Mouse (Mus musculus) forebrain, embryonic 12.5 days (tissue): ENCODE measurements at regions not wholly inside any gene's neighbourhood (a gene's known extent, or its start where the extent isn't known, plus 50 kb on each side); places are given as distances from the start of the nearest gene placed in this dataset.

ENCODE experiments used
- ATAC-seq: fragments of 200-750 bp; cut with Nextera tagmentation; 2 replicates; pipeline ENCODE4 v1.8.0; 2017; ENCODE audit warnings: moderate TSS enrichment; ENCODE audit not compliant: low FRiP score
- H3K27ac ChIP-seq: fragments of 300-500 bp; sonication (generic); 2 replicates; pipeline ENCODE4 v1.5.1; 2016; ENCODE audit warnings: mild to moderate bottlenecking
- H3K27me3 ChIP-seq: fragments of 300-500 bp; sonication (generic); 2 replicates; pipeline ENCODE4 v1.6.1; 2016; ENCODE audit warnings: mild to moderate bottlenecking
- H3K36me3 ChIP-seq: fragments of 300-500 bp; sonication (generic); replicated peaks from 2 replicates; pipeline ENCODE4 v1.6.1; 2016; ENCODE audit warnings: mild to moderate bottlenecking
- H3K4me1 ChIP-seq: fragments of 300-500 bp; sonication (generic); 2 replicates; pipeline ENCODE4 v1.6.1; 2016
- H3K4me2 ChIP-seq: fragments of 300-500 bp; sonication (generic); 2 replicates; pipeline ENCODE4 v1.6.1; 2016; ENCODE audit warnings: mild to moderate bottlenecking, moderate library complexity
- H3K4me3 ChIP-seq: fragments of 300-500 bp; sonication (generic); replicated peaks from 2 replicates; pipeline ENCODE4 v1.5.1; 2016; ENCODE audit warnings: mild to moderate bottlenecking
- H3K9ac ChIP-seq: fragments of 300-500 bp; sonication (generic); 2 replicates; pipeline ENCODE4 v1.6.1; 2016; ENCODE audit warnings: mild to moderate bottlenecking
- H3K9me3 ChIP-seq: fragments of 300-500 bp; sonication (generic); 2 replicates; pipeline ENCODE4 v1.6.1; 2016
- WGBS: fragments of 180-500 bp; shearing (Covaris S2); methylation state at CpG from one replicate; pipeline ENCODE4 v1.1.7; 2016; 5-methylcytosine and 5-hydroxymethylcytosine counted together

- no peaks in the 10 kb centered on the region for H3K4me1 ChIP-seq
- 93% methylated on average over 4 of the region's 4 CpGs for WGBS
- H3K4me2 ChIP-seq, result no peak overlapping the region
- no peak overlapping the region for H3K4me3 ChIP-seq
- H3K9ac ChIP-seq, result no peak overlapping the region
- H3K36me3 ChIP-seq, result no peaks in the 10 kb centered on the region
- no peaks in the 10 kb centered on the region for H3K9me3 ChIP-seq
- no peaks in the 10 kb centered on the region for H3K27me3 ChIP-seq
- ATAC-seq, result no peak
- no peak overlapping the region for H3K27ac ChIP-seq
Observed at GRCm38 (mm10) chr5:39150891-39151290, 274.3 kb upstream of the Clnk start.

DNA sequence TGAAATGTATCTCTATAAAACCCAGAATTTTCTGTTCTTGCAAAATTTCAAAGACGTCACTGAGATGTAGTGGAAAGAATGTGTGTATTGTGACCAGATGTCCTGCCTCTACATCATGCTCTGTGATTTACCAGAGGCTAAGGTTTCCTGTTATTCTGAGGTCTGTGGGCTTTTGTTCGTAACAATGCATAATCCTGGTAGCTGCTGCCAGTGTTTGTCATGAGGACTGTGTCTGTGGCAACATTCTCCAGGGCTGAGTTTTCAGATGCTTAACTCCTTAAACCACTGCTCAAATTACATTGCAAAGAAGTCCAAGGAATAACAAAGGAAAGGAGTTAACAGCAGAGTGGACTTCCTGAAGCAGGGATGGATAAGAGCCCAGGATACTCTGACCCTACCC, 269.0 kb upstream of the Clnk start:
- Histone ChIP-seq H3K27ac (no peak overlapping the region), H3K4me3 (no peak overlapping the region), H3K9me3 (no peaks in the 10 kb centered on the region), H3K36me3 (no peaks in the 10 kb centered on the region), H3K27me3 (no peaks in the 10 kb centered on the region), H3K4me2 (no peak overlapping the region), H3K4me1 (no peaks in the 10 kb centered on the region), H3K9ac (no peak overlapping the region)
- no peak for ATAC-seq
- 37% methylated on average over 2 of the region's 2 CpGs for WGBS

DNA sequence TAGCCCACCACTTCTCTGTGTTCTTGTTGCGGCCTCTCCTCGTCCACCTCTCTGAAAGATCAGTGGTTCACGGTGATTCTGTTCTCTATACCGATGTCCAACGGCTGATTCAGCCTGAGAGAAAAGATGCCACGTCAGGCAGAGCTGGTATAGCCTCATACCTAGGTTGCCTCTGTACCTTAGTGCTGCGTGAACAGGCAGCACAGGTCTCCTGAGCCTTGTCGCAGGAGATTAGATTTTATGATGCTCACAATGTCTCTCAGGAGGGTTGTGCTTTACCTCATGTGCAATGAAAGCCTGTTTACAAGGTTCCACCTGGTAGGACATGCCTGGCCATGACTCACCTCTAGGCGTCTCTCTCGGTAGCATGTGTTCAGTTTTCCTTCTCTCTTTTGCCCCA, 267.6 kb upstream of the Clnk start:
- 89% methylated on average over 10 of the region's 10 CpGs for WGBS
- H3K9ac ChIP-seq, result no peak overlapping the region
- H3K4me2 ChIP-seq, result no peak overlapping the region
- H3K36me3 ChIP-seq, result no peaks in the 10 kb centered on the region
- H3K27ac ChIP-seq, result no peak overlapping the region
- no peak for ATAC-seq
- no peaks in the 10 kb centered on the region for H3K27me3 ChIP-seq
- H3K4me3 ChIP-seq, result no peak overlapping the region
- no peaks in the 10 kb centered on the region for H3K9me3 ChIP-seq
- no peaks in the 10 kb centered on the region for H3K4me1 ChIP-seq

DNA sequence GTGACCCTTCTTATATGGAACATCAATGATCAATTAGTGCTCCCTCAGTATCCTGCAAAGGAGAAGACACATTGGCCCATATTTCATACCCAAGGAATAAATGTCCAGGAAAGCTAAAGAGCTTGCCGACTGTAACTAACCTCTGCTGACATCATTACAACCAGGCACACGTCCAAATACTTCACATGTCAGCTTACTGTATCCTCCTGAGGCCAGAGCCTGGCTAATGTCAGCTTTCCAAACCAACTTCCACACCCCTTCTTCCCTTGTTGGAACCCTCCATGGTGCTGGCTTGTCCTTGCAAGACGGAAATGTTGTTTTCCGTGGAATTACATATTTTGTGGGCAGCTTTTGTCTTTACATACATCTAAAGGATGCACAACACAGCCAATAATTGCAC, 267.0 kb upstream of the Clnk start:
- 73% methylated on average over 4 of the region's 4 CpGs for WGBS
- H3K4me3 ChIP-seq, result no peak overlapping the region
- no peak overlapping the region for H3K4me2 ChIP-seq
- no peaks in the 10 kb centered on the region for H3K36me3 ChIP-seq
- no peak overlapping the region for H3K27ac ChIP-seq
- H3K27me3 ChIP-seq, result no peaks in the 10 kb centered on the region
- H3K9ac ChIP-seq, result no peak overlapping the region
- H3K9me3 ChIP-seq, result no peaks in the 10 kb centered on the region
- ATAC-seq, result no peak
- H3K4me1 ChIP-seq, result no peaks in the 10 kb centered on the region

- H3K4me2 ChIP-seq, result no peak overlapping the region
- 85% methylated on average over 3 of the region's 3 CpGs for WGBS
- no peak for ATAC-seq
Observed at GRCm38 (mm10) chr5:39138375-39138774, 261.8 kb upstream of the Clnk start.

GRCm38 (mm10) chr5:39128931-39129330, 252.3 kb upstream of the Clnk start:
- no peaks in the 10 kb centered on the region for H3K27me3 ChIP-seq
- no peak overlapping the region for H3K9ac ChIP-seq
- ATAC-seq, result no peak
- no peak overlapping the region for H3K27ac ChIP-seq
- H3K4me1 ChIP-seq, result no peaks in the 10 kb centered on the region
- no peak overlapping the region for H3K4me3 ChIP-seq
- no peaks in the 10 kb centered on the region for H3K9me3 ChIP-seq
- no peaks in the 10 kb centered on the region for H3K36me3 ChIP-seq
- no peak overlapping the region for H3K4me2 ChIP-seq

More at GRCm38 (mm10) chr5:39138375-39138774, 261.8 kb upstream of the Clnk start:
- no peaks in the 10 kb centered on the region for H3K9me3 ChIP-seq
- H3K36me3 ChIP-seq, result no peaks in the 10 kb centered on the region
- H3K4me1 ChIP-seq, result no peaks in the 10 kb centered on the region
- no peak overlapping the region for H3K4me3 ChIP-seq
- H3K27me3 ChIP-seq, result no peaks in the 10 kb centered on the region
- no peak overlapping the region for H3K27ac ChIP-seq
- no peak overlapping the region for H3K9ac ChIP-seq

GRCm38 (mm10) chr5:39126833-39127232, 250.2 kb upstream of the Clnk start:
- Histone ChIP-seq H3K9me3 (no peaks in the 10 kb centered on the region), H3K4me3 (no peak overlapping the region), H3K4me2 (no peak overlapping the region), H3K27ac (no peak overlapping the region), H3K36me3 (no peaks in the 10 kb centered on the region), H3K27me3 (no peaks in the 10 kb centered on the region), H3K9ac (no peak overlapping the region), H3K4me1 (no peaks in the 10 kb centered on the region)
- WGBS, result 88% methylated on average over 4 of the region's 4 CpGs
- ATAC-seq, result no peak

DNA sequence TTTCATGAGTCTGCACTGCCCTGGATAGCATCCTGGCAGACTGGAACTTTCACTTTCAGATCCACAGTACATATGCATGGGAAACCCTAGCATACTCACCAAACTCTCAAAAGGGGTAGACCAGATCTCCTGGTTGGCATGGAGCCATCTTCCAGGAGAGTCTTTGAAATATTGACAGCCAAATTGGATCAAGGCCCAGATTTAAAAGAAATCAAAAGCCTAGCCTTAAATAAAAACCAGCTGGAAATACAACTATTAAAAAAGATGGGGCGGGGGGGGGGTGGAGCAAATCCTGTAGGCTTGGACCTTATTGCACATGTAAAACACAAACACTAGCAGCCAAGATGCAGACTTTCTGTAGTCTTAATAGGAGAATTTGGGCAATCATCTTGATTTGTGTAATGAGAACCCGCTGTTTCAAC, 249.7 kb upstream of the Clnk start:
- Histone ChIP-seq H3K4me3 (no peak overlapping the region), H3K27me3 (no peaks in the 10 kb centered on the region), H3K4me1 (no peaks in the 10 kb centered on the region), H3K36me3 (no peaks in the 10 kb centered on the region), H3K9me3 (no peaks in the 10 kb centered on the region), H3K27ac (no peak overlapping the region), H3K9ac (no peak overlapping the region), H3K4me2 (no peak overlapping the region)
- WGBS, result 70% methylated on average over 2 of the region's 2 CpGs
- ATAC-seq, result peak; percentile 53; the same call in 1 of the 2 replicates

DNA sequence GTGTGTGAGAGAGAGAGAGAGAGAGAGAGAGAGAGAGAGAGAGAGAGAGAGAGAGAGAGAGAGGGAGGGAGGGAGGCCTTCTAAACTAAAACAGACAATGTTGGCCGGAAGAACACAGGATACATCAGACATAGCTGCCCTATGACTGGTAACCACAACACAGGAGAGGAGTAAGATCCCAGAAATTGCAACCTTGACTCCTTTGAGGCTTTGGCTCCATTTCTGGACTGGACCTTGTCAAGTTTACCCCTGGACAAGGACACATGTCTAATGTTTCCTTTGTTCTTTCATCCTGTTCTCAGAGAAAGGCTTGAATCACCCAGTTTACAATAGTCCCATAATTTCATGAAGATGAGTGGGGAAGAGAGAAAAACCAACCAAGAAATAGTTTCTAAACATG, 233.7 kb upstream of the Clnk start:
- H3K4me2 ChIP-seq, result no peak overlapping the region
- WGBS, result 73% methylated on average over 1 of the region's 1 CpGs
- H3K4me1 ChIP-seq, result no peaks in the 10 kb centered on the region
- no peak overlapping the region for H3K9ac ChIP-seq
- H3K9me3 ChIP-seq, result no peaks in the 10 kb centered on the region
- H3K4me3 ChIP-seq, result no peak overlapping the region
- ATAC-seq, result no peak
- no peak overlapping the region for H3K27ac ChIP-seq
- H3K36me3 ChIP-seq, result no peaks in the 10 kb centered on the region
- no peaks in the 10 kb centered on the region for H3K27me3 ChIP-seq

- Histone ChIP-seq H3K4me1 (no peaks in the 10 kb centered on the region), H3K27me3 (no peaks in the 10 kb centered on the region), H3K9ac (no peak overlapping the region), H3K36me3 (no peaks in the 10 kb centered on the region), H3K4me2 (no peak overlapping the region), H3K4me3 (no peak overlapping the region), H3K27ac (no peak overlapping the region), H3K9me3 (no peaks in the 10 kb centered on the region)
- 85% methylated on average over 3 of the region's 3 CpGs for WGBS
- ATAC-seq, result no peak
Observed at GRCm38 (mm10) chr5:39109526-39109925, 232.9 kb upstream of the Clnk start.

GRCm38 (mm10) chr5:39099113-39099512, 222.5 kb upstream of the Clnk start:
- 62% methylated on average over 5 of the region's 5 CpGs for WGBS
- no peaks in the 10 kb centered on the region for H3K27me3 ChIP-seq
- H3K9me3 ChIP-seq, result no peaks in the 10 kb centered on the region
- H3K9ac ChIP-seq, result no peak overlapping the region
- no peak overlapping the region for H3K4me3 ChIP-seq
- no peaks in the 10 kb centered on the region for H3K36me3 ChIP-seq
- ATAC-seq, result no peak
- no peak overlapping the region for H3K4me2 ChIP-seq
- H3K4me1 ChIP-seq, result no peaks in the 10 kb centered on the region
- no peak overlapping the region for H3K27ac ChIP-seq

DNA sequence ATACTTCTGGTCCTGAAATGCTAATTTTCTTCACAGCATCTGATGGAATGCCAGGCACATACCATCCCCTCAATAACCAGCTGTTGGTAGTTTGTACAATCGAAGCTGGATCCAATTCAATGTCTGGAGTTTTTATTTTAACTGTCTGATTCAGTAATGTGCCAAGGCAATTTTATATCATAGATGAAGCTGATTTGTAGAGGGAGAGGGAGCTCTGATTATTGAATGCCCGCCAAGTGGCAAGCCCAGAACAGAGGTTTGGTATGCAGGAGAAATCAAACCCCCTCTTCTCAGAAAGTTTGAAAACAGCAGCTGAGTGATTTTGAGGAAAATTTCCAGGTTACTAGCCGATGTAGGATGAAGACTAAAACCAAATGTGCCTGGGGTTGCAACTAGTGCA, 218.3 kb upstream of the Clnk start:
- Histone ChIP-seq H3K4me3 (no peak overlapping the region), H3K27ac (no peak overlapping the region), H3K27me3 (no peaks in the 10 kb centered on the region), H3K4me1 (no peaks in the 10 kb centered on the region), H3K4me2 (no peak overlapping the region), H3K9ac (no peak overlapping the region), H3K36me3 (no peaks in the 10 kb centered on the region), H3K9me3 (no peaks in the 10 kb centered on the region)
- 81% methylated on average over 3 of the region's 3 CpGs for WGBS
- ATAC-seq, result no peak

- Histone ChIP-seq H3K27ac (peak overlapping the region; percentile 50; the same call in 1 of the 2 replicates), H3K9me3 (no peaks in the 10 kb centered on the region), H3K4me1 (peaks cover 8% of the 10 kb centered on the region), H3K4me3 (no peak overlapping the region), H3K4me2 (no peak overlapping the region), H3K36me3 (no peaks in the 10 kb centered on the region), H3K9ac (no peak overlapping the region), H3K27me3 (no peaks in the 10 kb centered on the region)
- ATAC-seq, result peak; percentile 81
- 26% methylated on average over 11 of the region's 11 CpGs for WGBS
Observed at GRCm38 (mm10) chr5:39076555-39077178, 200.1 kb upstream of the Clnk start.
